Mouse (Mus musculus) stomach, postnatal 0 days (tissue): ENCODE results near the gene Mdga1.

Experiments
- CTCF ChIP-seq: IDR thresholded peaks from 2 replicates; pipeline ENCODE4 v1.5.1; 2016; ENCODE audit warnings: antibody characterized with exemption, low read depth, mild to moderate bottlenecking, moderate library complexity
- EP300 ChIP-seq: optimal IDR thresholded peaks from 2 replicates; pipeline ENCODE3; 2016; ENCODE audit warnings: antibody characterized with exemption

GRCm38 (mm10) chr17:29838029-29838428 is 131.9 kb downstream of the Mdga1 start:
- TF ChIP-seq CTCF (no peak), EP300 (no peak)
